Mouse (Mus musculus) liver, embryonic 14.5 days (tissue): Measurements from ENCODE around the gene Eno2.

Experiments
- CTCF ChIP-seq: IDR thresholded peaks from 2 replicates; pipeline ENCODE4 v1.5.1; 2016; ENCODE audit warnings: antibody characterized with exemption, low read depth, control low read depth
- EP300 ChIP-seq: IDR thresholded peaks from 2 replicates; pipeline ENCODE4 v1.6.1; 2016; ENCODE audit warnings: antibody characterized with exemption, low read depth

GRCm38 (mm10) chr6:124746296-124746605 is 23.2 kb downstream of the Eno2 start:
- TF ChIP-seq EP300 (no peak), CTCF (no peak)
